Mouse (Mus musculus) CD4-positive, CD25-positive, alpha-beta regulatory T cell, adult 4 months (primary cell): ENCODE measurements around the gene Rhoc. TPM values are rescaled to one million over a fixed set of nuclear protein-coding genes. Genes with fewer than 3 reads are reported as not detected.
A peak's percentile ranks its signal among the peaks of the same experiment; 100 is the strongest.
"Not testable (repeated sequence)": the region's sequence is repeated elsewhere in the genome, so short reads cannot be mapped to it uniquely, and the experiment has no call there.

Experiments used
- ATAC-seq: one replicate; pipeline ENCODE4 v1.8.0; 2017
- polyA plus RNA-seq, 2 experiments: library from polyadenylated mRNA; unstranded; fragments of 100-300 nt; shearing (Covaris generic); gene quantifications; one replicate each; pipeline ENCODE4 v1.2.1; 2017

Gene Rhoc
- 1 to 10 TPM; 7.4 to 7.8 TPM for polyA plus RNA-seq

- ATAC-seq: no peak
Measured at GRCm38 (mm10) chr3:104788075-104788474, at the start of gene Rhoc. Gene Rhoc, plus strand, starts transcription at chr3:104788375.

GRCm38 (mm10) chr3:104741954-104742353, 46.2 kb upstream of the Rhoc start:
- ATAC-seq: no peak

- no peak for ATAC-seq
Measured at GRCm38 (mm10) chr3:104743161-104743560, 45.0 kb upstream of the Rhoc start.

GRCm38 (mm10) chr3:104743864-104744263, 44.3 kb upstream of the Rhoc start:
- ATAC-seq: no peak

GRCm38 (mm10) chr3:104752845-104753244, 35.3 kb upstream of the Rhoc start:
- peak; percentile 47 for ATAC-seq

GRCm38 (mm10) chr3:104758406-104758805, 29.8 kb upstream of the Rhoc start:
- ATAC-seq: peak; percentile 78

GRCm38 (mm10) chr3:104758869-104759268, 29.3 kb upstream of the Rhoc start:
- no peak for ATAC-seq

GRCm38 (mm10) chr3:104762103-104762863, 25.9 kb upstream of the Rhoc start:
- ATAC-seq: not testable (repeated sequence)

GRCm38 (mm10) chr3:104765021-104765420, 23.2 kb upstream of the Rhoc start:
- ATAC-seq: no peak

GRCm38 (mm10) chr3:104767141-104767540, 21.0 kb upstream of the Rhoc start:
- no peak for ATAC-seq

GRCm38 (mm10) chr3:104767716-104768115, 20.5 kb upstream of the Rhoc start:
- ATAC-seq: no peak

GRCm38 (mm10) chr3:104769135-104769534, 19.0 kb upstream of the Rhoc start:
- no peak for ATAC-seq

- ATAC-seq: no peak
Measured at GRCm38 (mm10) chr3:104770035-104770434, 18.1 kb upstream of the Rhoc start.

GRCm38 (mm10) chr3:104770918-104771317, 17.3 kb upstream of the Rhoc start:
- no peak for ATAC-seq

- peak; percentile 98 for ATAC-seq
Measured at GRCm38 (mm10) chr3:104771460-104771859, 16.7 kb upstream of the Rhoc start.

GRCm38 (mm10) chr3:104773301-104773700, 14.9 kb upstream of the Rhoc start:
- no peak for ATAC-seq

GRCm38 (mm10) chr3:104777342-104777741, 10.8 kb upstream of the Rhoc start:
- peak; percentile 21 for ATAC-seq

GRCm38 (mm10) chr3:104779949-104780348, 8.2 kb upstream of the Rhoc start:
- ATAC-seq: peak; percentile 50

GRCm38 (mm10) chr3:104780561-104781420, 7.4 kb upstream of the Rhoc start, which contains the start of gene Ppm1j:
Gene Ppm1j, plus strand, starts transcription at chr3:104781056.
- ATAC-seq: peak; percentile 43

GRCm38 (mm10) chr3:104781471-104781903, 6.7 kb upstream of the Rhoc start, which contains the start of gene Fam19a3:
Gene Fam19a3, minus strand, starts transcription at chr3:104781840.
- peak; percentile 40 for ATAC-seq

GRCm38 (mm10) chr3:104782061-104782681, 6.0 kb upstream of the Rhoc start:
- peak; percentile 6 for ATAC-seq

GRCm38 (mm10) chr3:104783971-104784500, 4.1 kb upstream of the Rhoc start:
- peak; percentile 29 for ATAC-seq

GRCm38 (mm10) chr3:104785284-104785683, 2.9 kb upstream of the Rhoc start:
- no peak for ATAC-seq
